Mouse (Mus musculus) kidney, embryonic 14.5 days (tissue): Measurements from ENCODE around the gene Dvl2. TPM values are rescaled to one million over a fixed set of nuclear protein-coding genes. Genes with fewer than 3 reads are reported as not detected.
A peak's percentile ranks its signal among the peaks of the same experiment; 100 is the strongest.

Experiments
- ATAC-seq: fragments of 200-750 bp; cut with Nextera tagmentation; 2 replicates; pipeline ENCODE4 v1.8.0; 2017; ENCODE audit warnings: moderate number of reproducible peaks, mild to moderate bottlenecking, moderate TSS enrichment, moderate library complexity; ENCODE audit not compliant: low FRiP score, low TSS enrichment
- H3K27ac ChIP-seq: fragments of 300-500 bp; sonication (generic); 2 replicates; pipeline ENCODE4 v1.5.1; 2014; ENCODE audit warnings: low read depth, mild to moderate bottlenecking, low read length, moderate library complexity, mixed read lengths
- H3K27me3 ChIP-seq: fragments of 300-500 bp; sonication (generic); 2 replicates; pipeline ENCODE4 v1.6.1; 2014; ENCODE audit warnings: mild to moderate bottlenecking, low read length; ENCODE audit not compliant: control insufficient read depth, insufficient read depth
- H3K36me3 ChIP-seq: fragments of 300-500 bp; sonication (generic); 2 replicates; pipeline ENCODE4 v1.6.1; 2014; ENCODE audit warnings: low read length, mixed read lengths; ENCODE audit not compliant: control insufficient read depth, insufficient read depth
- H3K4me1 ChIP-seq: fragments of 300-500 bp; sonication (generic); 2 replicates; pipeline ENCODE4 v1.6.1; 2014; ENCODE audit warnings: low read length, mixed read lengths; ENCODE audit not compliant: control insufficient read depth, insufficient read depth
- H3K4me2 ChIP-seq: fragments of 300-500 bp; sonication (generic); replicated peaks from 2 replicates; pipeline ENCODE4 v1.6.1; 2014; ENCODE audit warnings: low read depth, mild to moderate bottlenecking, low read length
- H3K4me3 ChIP-seq: fragments of 300-500 bp; sonication (generic); 2 replicates; pipeline ENCODE4 v1.5.1; 2014; ENCODE audit warnings: mild to moderate bottlenecking, low read length
- H3K9ac ChIP-seq: fragments of 300-500 bp; sonication (generic); 2 replicates; pipeline ENCODE4 v1.6.1; 2014; ENCODE audit warnings: low read depth, mild to moderate bottlenecking, low read length, moderate library complexity
- H3K9me3 ChIP-seq: fragments of 300-500 bp; sonication (generic); 2 replicates; pipeline ENCODE4 v1.6.1; 2016; ENCODE audit warnings: low read length; ENCODE audit not compliant: control insufficient read depth
- WGBS: fragments of 180-500 bp; shearing (Covaris S2); extraction: QIAGEN DNeasy Blood & Tissue Kit; methylation state at CpG from one replicate; pipeline ENCODE4 v1.1.7; 2014; 5-methylcytosine and 5-hydroxymethylcytosine counted together
- microRNA counts: library from miRNA; unstranded; fragments of <30 nt; microRNA quantifications from one replicate; lab custom pipeline; 2017
- microRNA-seq: library from miRNA; unstranded; fragments of <30 nt; microRNA quantifications from one replicate; pipeline ENCODE4, GENCODE M21; 2016
- polyA plus RNA-seq: library from polyadenylated mRNA; unstranded; fragments of >200 nt; fragmentation: Nextera tagmentation; extraction: Ambion mirVana; gene quantifications from 2 replicates; pipeline ENCODE4 v1.2.1, GENCODE M21; 2014

The Dvl2 gene
- polyA plus RNA-seq, 1 experiment from 2014 or later, result 34.9 TPM

GRCm38 (mm10) chr11:70057805-70058204 is 57.4 kb downstream of the Dvl2 start:
- WGBS, result 52% methylated on average over 9 of the region's 9 CpGs
- peaks cover 6% of the 10 kb centered on the region; the same call in 1 of the 2 replicates for H3K27me3 ChIP-seq
- H3K9ac ChIP-seq, result no peak overlapping the region
- H3K27ac ChIP-seq, result no peak overlapping the region
- no peak for ATAC-seq
- H3K4me2 ChIP-seq, result no peak overlapping the region
- no peaks in the 10 kb centered on the region for H3K9me3 ChIP-seq
- no peaks in the 10 kb centered on the region for H3K36me3 ChIP-seq
- H3K4me3 ChIP-seq, result no peak overlapping the region
- H3K4me1 ChIP-seq, result no peaks in the 10 kb centered on the region

DNA sequence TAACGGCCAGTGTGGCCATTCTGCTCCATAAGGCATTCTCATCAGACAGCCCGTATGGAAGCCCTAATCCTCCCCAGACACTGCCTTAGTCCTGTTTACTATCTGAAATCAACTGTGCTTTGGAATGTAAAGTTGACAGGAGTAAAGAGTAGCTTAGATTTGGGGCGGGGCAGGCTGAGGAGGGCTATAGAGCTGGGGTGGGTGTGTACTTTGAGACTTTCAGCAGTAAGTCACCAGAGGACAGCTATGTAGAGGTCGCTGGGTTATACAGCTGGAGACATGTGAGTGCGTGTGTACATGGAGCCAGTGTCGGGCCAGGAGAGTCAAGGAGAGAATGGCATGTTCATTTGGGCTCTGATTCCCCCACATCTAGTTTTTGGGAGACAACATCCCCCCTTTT is 59.5 kb downstream of the Dvl2 start:
- Histone ChIP-seq H3K4me2 (no peak overlapping the region), H3K4me3 (no peak overlapping the region), H3K9me3 (no peaks in the 10 kb centered on the region), H3K4me1 (no peaks in the 10 kb centered on the region), H3K9ac (no peak overlapping the region), H3K27ac (no peak overlapping the region), H3K27me3 (peaks cover 6% of the 10 kb centered on the region; the same call in 1 of the 2 replicates), H3K36me3 (no peaks in the 10 kb centered on the region)
- no peak for ATAC-seq
- 58% methylated on average over 6 of the region's 6 CpGs for WGBS

MicroRNAs encoded within 50 kb of the gene (microRNA counts, 519-probe panel; counts per million panel counts)
- not detected for microRNA mmu-miR-324-3p (lab: Ali Mortazavi, UCI)
- 3,665 counts per million, percentile 19 among the panel's probes with 10 or more counts for microRNA mmu-miR-324-5p (lab: Ali Mortazavi, UCI)

Small RNA genes within 50 kb of the gene (microRNA-seq; reads per million reads assigned to microRNA genes)
- not detected for gene Gm44349
- gene Mir324, result 3,124 reads per million, percentile 88 among the genes with 10 or more reads in this experiment

Other genes with a start within 250 kb of the Dvl2 start
- gene Polr2a, start 242.0 kb upstream of the Dvl2 start, polyA plus RNA-seq, result 30.2 and 58.4 TPM in 2 replicates
- gene Slc35g3, start 238.6 kb upstream of the Dvl2 start, polyA plus RNA-seq, result 0.23 and 0.36 TPM in 2 replicates
- gene Zbtb4, start 234.7 kb upstream of the Dvl2 start, polyA plus RNA-seq, result 2.0 and 2.2 TPM in 2 replicates
- gene Chrnb1, start 204.7 kb upstream of the Dvl2 start, polyA plus RNA-seq, result 4.6 and 6.5 TPM in 2 replicates
- gene Fgf11, start 198.7 kb upstream of the Dvl2 start, polyA plus RNA-seq, result 1.7 and 1.9 TPM in 2 replicates
- 6.4 and 7.7 TPM in 2 replicates for gene Tmem102, start 195.0 kb upstream of the Dvl2 start, polyA plus RNA-seq
- not detected in 2 replicates for gene Gm39566, start 185.3 kb upstream of the Dvl2 start, polyA plus RNA-seq
- not detected in 2 replicates for gene Spem2, start 182.1 kb upstream of the Dvl2 start, polyA plus RNA-seq
- 0.27 TPM in 1 of 2 replicates, not detected in the other for gene Spem1, start 178.4 kb upstream of the Dvl2 start, polyA plus RNA-seq
- gene Nlgn2, start 162.8 kb upstream of the Dvl2 start, polyA plus RNA-seq, result 7.8 and 8.5 TPM in 2 replicates
- gene Tmem256, start 162.1 kb upstream of the Dvl2 start, polyA plus RNA-seq, result 354 and 512 TPM in 2 replicates
- 84.3 and 105 TPM in 2 replicates for gene Plscr3, start 154.2 kb upstream of the Dvl2 start, polyA plus RNA-seq
- gene Tnk1, start 141.9 kb upstream of the Dvl2 start, polyA plus RNA-seq, result 2.3 and 4.9 TPM in 2 replicates
- not detected in 2 replicates for gene Tmem95, start 122.6 kb upstream of the Dvl2 start, polyA plus RNA-seq
- gene Kctd11, start 119.2 kb upstream of the Dvl2 start, polyA plus RNA-seq, result 3.8 and 6.4 TPM in 2 replicates
- 0.20 and 0.28 TPM in 2 replicates for gene Acap1, start 105.1 kb upstream of the Dvl2 start, polyA plus RNA-seq
- 12.4 and 15.1 TPM in 2 replicates for gene 2810408A11Rik, start 99.6 kb upstream of the Dvl2 start, polyA plus RNA-seq
- gene Neurl4, start 99.5 kb upstream of the Dvl2 start, polyA plus RNA-seq, result 13.0 and 16.3 TPM in 2 replicates
- 73.4 and 82.0 TPM in 2 replicates for gene Gps2, start 86.7 kb upstream of the Dvl2 start, polyA plus RNA-seq
- 2,108 and 2,169 TPM in 2 replicates for gene Eif5a, start 78.6 kb upstream of the Dvl2 start, polyA plus RNA-seq
- 10.1 and 10.7 TPM in 2 replicates for gene Ybx2, start 64.8 kb upstream of the Dvl2 start, polyA plus RNA-seq
- gene Slc2a4, start 52.4 kb upstream of the Dvl2 start, polyA plus RNA-seq, result 11.7 and 14.1 TPM in 2 replicates
- 117 and 132 TPM in 2 replicates for gene Cldn7, start 35.8 kb upstream of the Dvl2 start, polyA plus RNA-seq
- 34.5 and 50.1 TPM in 2 replicates for gene Ctdnep1, start 19.4 kb upstream of the Dvl2 start, polyA plus RNA-seq
- 117 and 141 TPM in 2 replicates for gene Elp5, start 18.1 kb upstream of the Dvl2 start, polyA plus RNA-seq
- 426 and 499 TPM in 2 replicates for gene Gabarap, start 9.5 kb upstream of the Dvl2 start, polyA plus RNA-seq
- gene Phf23, start 4.8 kb upstream of the Dvl2 start, polyA plus RNA-seq, result 48.5 and 63.1 TPM in 2 replicates
- gene Acadvl, start 14.8 kb downstream of the Dvl2 start, polyA plus RNA-seq, result 41.1 and 58.4 TPM in 2 replicates
- gene Dlg4, start 16.3 kb downstream of the Dvl2 start, polyA plus RNA-seq, result 13.2 and 16.4 TPM in 2 replicates
- gene Asgr1, start 53.5 kb downstream of the Dvl2 start, polyA plus RNA-seq, result 2.0 and 2.4 TPM in 2 replicates
- not detected in 2 replicates for gene Asgr2, start 92.0 kb downstream of the Dvl2 start, polyA plus RNA-seq
- gene Mgl2, start 129.7 kb downstream of the Dvl2 start, polyA plus RNA-seq, result 0.60 TPM in 1 of 2 replicates, not detected in the other
- gene Clec10a, start 155.6 kb downstream of the Dvl2 start, polyA plus RNA-seq, result 0.57 and 0.74 TPM in 2 replicates
- gene Slc16a11, start 212.2 kb downstream of the Dvl2 start, polyA plus RNA-seq, result 3.0 and 3.5 TPM in 2 replicates
- 8.4 and 14.2 TPM in 2 replicates for gene Slc16a13, start 220.5 kb downstream of the Dvl2 start, polyA plus RNA-seq
- gene Bcl6b, start 229.2 kb downstream of the Dvl2 start, polyA plus RNA-seq, result 19.2 and 20.0 TPM in 2 replicates
- 180 and 243 TPM in 2 replicates for gene 0610010K14Rik, start 237.3 kb downstream of the Dvl2 start, polyA plus RNA-seq
- 7.8 and 10.5 TPM in 2 replicates for gene Gm21988, start 239.2 kb downstream of the Dvl2 start, polyA plus RNA-seq
- 149 and 173 TPM in 2 replicates for gene Rnasek, start 239.2 kb downstream of the Dvl2 start, polyA plus RNA-seq